Mouse (Mus musculus) lung, embryonic 15.5 days (tissue): ENCODE results near the gene Ankle1. TPM values are rescaled to one million over a fixed set of nuclear protein-coding genes. Genes with fewer than 3 reads are reported as not detected.

Source experiments
- ATAC-seq: fragments of 200-750 bp; cut with Nextera tagmentation; 2 replicates; pipeline ENCODE4 v1.8.0; 2017; ENCODE audit warnings: moderate number of reproducible peaks, borderline replicate concordance; ENCODE audit not compliant: low FRiP score, low TSS enrichment; ENCODE audit errors: extremely low read depth
- H3K27ac ChIP-seq: fragments of 300-500 bp; sonication (generic); 2 replicates; pipeline ENCODE4 v1.5.1; 2015; ENCODE audit warnings: moderate library complexity, mild to moderate bottlenecking, inconsistent platforms
- H3K27me3 ChIP-seq: fragments of 300-500 bp; sonication (generic); 2 replicates; pipeline ENCODE4 v1.6.1; 2015; ENCODE audit warnings: inconsistent platforms
- H3K36me3 ChIP-seq: fragments of 300-500 bp; sonication (generic); 2 replicates; pipeline ENCODE4 v1.6.1; 2015; ENCODE audit warnings: inconsistent platforms
- H3K4me1 ChIP-seq: fragments of 300-500 bp; sonication (generic); 2 replicates; pipeline ENCODE4 v1.6.1; 2015; ENCODE audit warnings: inconsistent platforms
- H3K4me2 ChIP-seq: fragments of 300-500 bp; sonication (generic); 2 replicates; pipeline ENCODE4 v1.6.1; 2015; ENCODE audit warnings: inconsistent platforms, mild to moderate bottlenecking, moderate library complexity
- H3K4me3 ChIP-seq: fragments of 300-500 bp; sonication (generic); 2 replicates; pipeline ENCODE4 v1.5.1; 2015; ENCODE audit warnings: mild to moderate bottlenecking, inconsistent platforms
- H3K9ac ChIP-seq: fragments of 300-500 bp; sonication (generic); 2 replicates; pipeline ENCODE4 v1.6.1; 2015; ENCODE audit warnings: inconsistent platforms
- H3K9me3 ChIP-seq: fragments of 300-500 bp; sonication (generic); 2 replicates; pipeline ENCODE4 v1.6.1; 2016; ENCODE audit warnings: inconsistent platforms
- WGBS: fragments of 180-500 bp; shearing (Covaris S2); methylation state at CpG from one replicate; pipeline ENCODE4 v1.1.7; 2015; 5-methylcytosine and 5-hydroxymethylcytosine counted together
- polyA plus RNA-seq: library from polyadenylated mRNA; unstranded; fragments of >200 nt; fragmentation: Nextera tagmentation; extraction: Ambion mirVana; gene quantifications from 2 replicates; pipeline ENCODE4 v1.2.1, GENCODE M21; 2015

The Ankle1 gene
- polyA plus RNA-seq, 1 experiment from 2014 or later, result 46.7 TPM

DNA sequence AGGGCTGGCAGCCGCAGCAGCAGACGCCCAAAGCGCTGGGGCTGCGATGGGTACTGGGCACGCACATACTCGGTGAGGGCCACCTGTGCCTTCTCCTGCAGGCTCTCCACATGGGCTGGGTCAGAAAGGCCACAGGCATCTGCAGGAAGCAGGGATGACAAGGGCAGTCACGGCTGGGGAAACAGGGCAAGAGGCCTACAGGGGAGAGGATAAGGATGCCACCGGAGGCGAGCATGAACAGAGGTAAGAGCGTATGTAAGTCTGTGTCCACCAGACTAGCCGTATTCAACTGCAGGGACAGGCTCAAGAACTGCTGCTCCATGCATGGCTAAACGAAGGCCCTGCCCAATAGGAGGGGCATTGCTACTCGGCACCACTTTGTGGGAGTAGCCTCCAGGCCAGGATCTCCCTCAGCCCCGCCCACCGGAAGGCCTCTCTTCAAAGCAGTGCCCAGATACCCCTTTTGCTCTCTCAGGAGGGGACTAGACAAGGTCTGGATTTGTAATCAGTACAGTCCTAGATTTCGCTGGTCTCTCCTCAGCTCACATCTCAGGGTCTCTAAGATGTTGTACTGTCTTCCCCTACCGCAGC lies 31.1 kb upstream of the Ankle1 start:
- Histone ChIP-seq H3K4me3 (no peak overlapping the region), H3K36me3 (peaks cover 43% of the 10 kb centered on the region), H3K9me3 (no peaks in the 10 kb centered on the region), H3K4me1 (peaks cover 48% of the 10 kb centered on the region), H3K9ac (no peak overlapping the region), H3K4me2 (no peak overlapping the region), H3K27me3 (no peaks in the 10 kb centered on the region), H3K27ac (no peak overlapping the region)
- ATAC-seq, result no peak
- 81% methylated on average over 17 of the region's 17 CpGs for WGBS

DNA sequence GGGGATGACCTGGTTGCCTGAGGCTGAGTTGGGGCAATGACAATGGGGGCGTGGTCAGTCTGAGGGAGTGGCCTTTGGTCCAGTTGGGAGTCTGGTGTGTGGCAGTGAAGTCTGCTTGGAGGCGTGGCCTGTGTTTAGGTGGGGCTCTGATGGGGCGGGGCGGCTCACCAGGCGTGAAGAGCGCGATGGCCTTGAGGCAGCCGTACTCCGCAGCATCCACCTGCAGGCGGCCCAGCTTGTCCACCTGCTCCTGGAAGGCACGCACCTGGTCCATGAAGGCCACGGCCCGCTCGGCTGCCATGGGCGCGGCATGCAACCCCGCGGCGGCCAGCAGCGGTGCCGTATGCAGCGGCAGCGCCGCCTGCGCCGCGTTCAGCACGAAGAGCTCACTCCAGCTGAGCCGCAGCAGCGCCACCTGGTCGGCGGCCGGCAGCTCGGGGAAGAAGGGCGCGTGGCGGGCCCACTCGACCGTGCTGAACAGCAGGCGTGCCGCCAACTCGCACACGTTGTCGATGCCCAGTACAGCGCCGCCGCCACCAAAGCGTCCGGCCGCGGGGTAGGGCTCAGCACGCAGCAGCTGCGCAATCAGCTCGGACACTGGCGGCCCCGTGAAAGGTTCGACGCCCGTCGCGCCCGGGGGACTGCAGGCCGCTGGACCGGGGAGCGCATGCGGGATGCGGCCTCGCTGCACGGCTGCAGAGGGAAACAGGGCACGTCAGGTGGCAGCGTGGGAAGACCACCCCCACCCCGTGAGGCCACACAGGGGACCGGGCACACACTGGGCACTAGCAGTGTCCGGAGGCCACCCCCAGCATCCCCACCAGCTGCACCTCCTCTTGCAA lies 30.0 kb upstream of the Ankle1 start:
- H3K27me3 ChIP-seq, result no peaks in the 10 kb centered on the region
- H3K9ac ChIP-seq, result 0 out of 2 replicates have a peak overlapping the region, but pooled peaks have one; percentile 24
- H3K4me3 ChIP-seq, result peak overlapping the region; percentile 14
- peaks cover 51% of the 10 kb centered on the region for H3K4me1 ChIP-seq
- H3K27ac ChIP-seq, result peak overlapping the region; percentile 73
- H3K9me3 ChIP-seq, result no peaks in the 10 kb centered on the region
- WGBS, result 12% methylated on average over 74 of the region's 74 CpGs
- peaks cover 40% of the 10 kb centered on the region for H3K36me3 ChIP-seq
- H3K4me2 ChIP-seq, result peak overlapping the region; percentile 47
- 0 out of 2 replicates have a peak, but pooled peaks have one; percentile 9 for ATAC-seq

DNA sequence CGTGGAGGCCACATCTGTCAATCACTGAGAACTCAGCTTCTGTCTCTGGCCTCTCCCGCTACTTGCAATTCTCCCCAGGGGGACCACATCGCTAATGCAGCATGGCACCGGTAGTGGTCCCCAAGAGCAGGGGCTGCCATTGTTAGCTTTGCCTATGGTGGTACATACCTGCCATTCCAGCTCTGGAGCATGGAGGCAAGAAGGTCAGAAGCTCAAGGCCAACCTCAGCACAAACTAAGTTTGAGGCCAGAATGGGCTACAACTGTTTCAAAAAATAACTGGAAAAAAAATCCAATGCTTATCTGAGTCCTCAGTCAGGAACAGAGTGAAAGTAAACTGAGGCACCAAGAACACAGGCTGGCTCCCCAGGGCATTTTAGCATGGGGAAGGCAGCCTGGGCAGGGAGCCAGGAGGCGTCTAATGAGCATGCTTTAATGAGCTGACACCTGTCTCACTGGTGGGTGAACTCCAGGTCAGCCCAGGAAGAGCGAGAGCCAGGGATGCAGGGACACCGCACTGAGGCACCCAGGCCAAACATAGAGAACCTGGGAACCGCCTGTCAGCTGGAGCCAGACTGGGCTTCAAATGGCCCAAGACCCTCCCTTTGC lies 29.3 kb upstream of the Ankle1 start:
- H3K9ac ChIP-seq, result 0 out of 2 replicates have a peak overlapping the region, but pooled peaks have one; percentile 24
- no peak overlapping the region for H3K4me3 ChIP-seq
- peak overlapping the region; percentile 47 for H3K4me2 ChIP-seq
- H3K27me3 ChIP-seq, result no peaks in the 10 kb centered on the region
- no peak overlapping the region for H3K27ac ChIP-seq
- H3K9me3 ChIP-seq, result no peaks in the 10 kb centered on the region
- H3K4me1 ChIP-seq, result peaks cover 50% of the 10 kb centered on the region
- no peak for ATAC-seq
- WGBS, result 48% methylated on average over 8 of the region's 8 CpGs
- H3K36me3 ChIP-seq, result peaks cover 40% of the 10 kb centered on the region

DNA sequence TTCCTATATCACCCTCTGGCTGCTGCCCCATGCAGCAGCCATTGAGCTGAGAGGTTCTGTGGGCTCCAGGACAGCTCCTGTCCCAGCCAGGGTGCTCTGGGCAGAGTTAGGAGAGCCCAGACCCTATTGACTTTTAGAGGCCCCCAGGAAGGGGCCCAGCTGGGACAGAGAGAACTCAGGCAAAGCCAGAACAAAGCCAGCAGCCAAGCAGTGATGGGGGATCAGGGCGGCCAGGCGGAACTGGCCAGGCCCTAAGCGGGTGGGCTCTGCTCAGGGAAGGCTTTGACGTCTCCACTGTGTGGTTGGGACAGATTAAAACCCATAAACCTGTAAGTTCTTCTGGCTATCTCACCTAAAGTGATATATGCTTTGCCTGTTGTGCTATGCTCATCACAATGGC lies 26.8 kb upstream of the Ankle1 start:
- no peak overlapping the region for H3K27ac ChIP-seq
- H3K4me2 ChIP-seq, result peak overlapping the region; percentile 95
- H3K9me3 ChIP-seq, result no peaks in the 10 kb centered on the region
- H3K4me3 ChIP-seq, result peak overlapping the region; percentile 75
- peaks cover 66% of the 10 kb centered on the region for H3K4me1 ChIP-seq
- 71% methylated on average over 4 of the region's 4 CpGs for WGBS
- peaks cover 35% of the 10 kb centered on the region for H3K36me3 ChIP-seq
- H3K9ac ChIP-seq, result peak overlapping the region; percentile 83
- no peak for ATAC-seq
- H3K27me3 ChIP-seq, result no peaks in the 10 kb centered on the region

DNA sequence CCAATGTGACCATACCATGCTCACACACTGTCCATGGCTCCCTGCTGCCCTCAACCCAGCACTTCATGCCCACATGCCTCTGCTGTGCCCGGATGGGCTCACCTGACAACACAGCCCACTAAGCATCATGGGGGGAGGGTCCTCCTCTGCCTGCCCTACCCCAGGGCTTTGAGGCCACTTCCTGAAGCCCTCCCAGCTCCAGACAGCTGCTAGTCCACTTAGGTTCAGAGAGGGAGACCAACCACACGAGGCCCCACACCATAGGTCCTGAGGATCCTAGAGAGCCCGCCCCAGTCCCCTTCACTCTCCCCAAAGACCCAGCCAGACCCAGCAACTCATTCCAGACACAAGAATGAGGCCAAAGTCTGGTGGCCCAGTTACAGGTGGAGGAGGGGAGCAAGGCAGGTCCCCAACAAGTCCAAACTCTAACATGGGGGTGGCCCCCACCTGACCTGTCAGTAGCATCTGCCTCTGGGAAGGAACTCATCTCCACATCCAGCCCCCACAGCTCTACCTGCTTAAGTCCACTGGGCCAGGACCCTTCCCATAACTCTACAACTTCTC lies 26.2 kb upstream of the Ankle1 start:
- Histone ChIP-seq H3K36me3 (peaks cover 29% of the 10 kb centered on the region), H3K27me3 (no peaks in the 10 kb centered on the region), H3K4me2 (peak overlapping the region; percentile 95), H3K4me1 (peaks cover 66% of the 10 kb centered on the region), H3K27ac (0 out of 2 replicates have a peak overlapping the region, but pooled peaks have one; percentile 96), H3K4me3 (peak overlapping the region; percentile 75), H3K9ac (peak overlapping the region; percentile 83), H3K9me3 (no peaks in the 10 kb centered on the region)
- no peak for ATAC-seq
- 38% methylated on average over 3 of the region's 3 CpGs for WGBS

DNA sequence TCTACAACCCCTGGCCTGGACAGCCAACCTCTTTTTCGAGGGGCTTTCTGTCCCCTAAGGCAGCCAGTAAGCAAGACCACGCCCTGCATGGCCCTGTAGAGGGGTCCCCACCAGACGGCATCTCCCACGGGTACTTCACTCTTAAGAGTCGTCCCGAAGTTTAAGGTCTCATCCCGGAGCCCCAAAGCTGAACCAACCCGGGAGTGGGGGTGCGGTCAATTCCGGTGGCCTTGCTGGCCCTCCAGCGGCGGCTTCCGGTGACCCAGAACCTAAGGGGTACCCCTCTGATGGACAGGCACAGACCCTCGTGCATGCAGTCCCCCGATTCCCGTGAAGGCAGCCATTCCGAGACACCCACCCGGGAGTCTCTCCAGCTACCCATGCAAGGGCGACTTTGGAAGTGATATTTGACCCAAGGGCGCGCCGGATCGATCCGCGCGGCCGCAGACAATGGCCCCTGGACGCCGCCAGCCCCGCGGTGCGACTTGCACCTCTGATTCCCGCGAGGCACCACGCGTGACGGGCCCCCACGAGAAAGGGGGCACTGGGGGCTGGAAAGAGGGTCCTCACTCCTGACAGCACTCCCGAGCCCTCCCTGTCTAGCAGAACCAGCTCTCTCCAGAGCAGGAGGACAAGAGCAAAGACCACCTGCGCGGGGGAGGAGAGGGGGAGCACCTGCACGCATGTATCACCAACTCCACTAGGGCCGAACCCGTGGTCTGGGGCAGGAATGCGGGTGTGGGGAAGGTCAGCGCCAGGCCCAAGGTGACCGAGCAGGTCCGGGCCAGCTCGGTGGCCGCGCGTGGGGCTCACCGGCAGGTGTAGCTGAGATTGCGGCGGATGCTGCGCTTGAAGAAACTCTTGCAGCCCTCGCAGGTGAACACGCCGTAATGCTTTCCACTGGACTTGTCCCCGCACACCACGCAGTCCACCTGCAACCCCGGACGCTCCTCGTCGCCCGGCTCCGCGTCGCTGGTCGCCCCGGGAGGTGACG lies 25.3 kb upstream of the Ankle1 start:
- under 1% methylated on average over 72 of the region's 72 CpGs for WGBS
- Histone ChIP-seq H3K27me3 (no peaks in the 10 kb centered on the region), H3K27ac (peak overlapping the region; percentile 96), H3K4me3 (peak overlapping the region; percentile 75), H3K9me3 (no peaks in the 10 kb centered on the region), H3K4me2 (peak overlapping the region; percentile 95), H3K36me3 (peaks cover 20% of the 10 kb centered on the region), H3K9ac (peak overlapping the region; percentile 83), H3K4me1 (peaks cover 58% of the 10 kb centered on the region)
- ATAC-seq, result no peak

DNA sequence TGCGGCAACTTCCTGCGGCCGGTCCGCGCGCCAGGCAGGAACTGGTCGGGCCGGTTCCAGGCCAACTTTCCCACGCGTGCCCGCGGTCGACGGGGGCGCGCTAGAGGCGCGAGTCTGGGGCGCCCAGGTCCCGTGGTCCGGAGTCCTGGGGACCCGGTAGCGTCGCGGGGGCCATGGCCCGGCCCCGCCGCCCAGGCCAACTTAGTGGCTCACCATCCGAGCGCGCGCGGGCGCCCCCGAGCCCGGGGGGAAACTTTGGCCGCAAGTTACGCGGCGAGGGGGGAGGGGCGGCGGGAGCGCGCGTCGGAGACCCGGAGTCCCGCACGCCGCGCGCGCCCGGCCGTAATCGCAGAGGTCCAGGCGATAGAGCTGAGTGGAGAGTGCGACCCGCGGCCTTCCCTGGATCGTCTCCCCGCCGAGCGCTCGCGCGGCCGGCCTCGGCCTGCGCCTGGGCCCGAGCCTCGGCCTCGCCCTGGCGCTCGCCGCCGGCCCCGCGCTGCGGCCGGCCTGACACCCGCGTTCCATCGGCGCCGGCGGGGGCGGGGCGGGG lies 24.3 kb upstream of the Ankle1 start, which contains the start of gene Nr2f6:
TSS of gene Nr2f6 (minus strand) at position 540 of the 550 bp plus-strand sequence.
- peak within 1 kb of the TSS; percentile 95 for H3K4me2 ChIP-seq
- peaks cover 18% of the 10 kb centered on the region; the same call in 1 of the 2 replicates for H3K36me3 ChIP-seq
- H3K9ac ChIP-seq, result peak within 1 kb of the TSS; percentile 83
- no peaks in the 10 kb centered on the region for H3K9me3 ChIP-seq
- peak; percentile 15 for ATAC-seq
- no peaks in the 10 kb centered on the region for H3K27me3 ChIP-seq
- WGBS, result under 1% methylated on average over 40 of the region's 89 CpGs
- H3K4me3 ChIP-seq, result peak within 1 kb of the TSS; percentile 75
- H3K4me1 ChIP-seq, result peaks cover 47% of the 10 kb centered on the region
- peak within 1 kb of the TSS; percentile 96 for H3K27ac ChIP-seq

DNA sequence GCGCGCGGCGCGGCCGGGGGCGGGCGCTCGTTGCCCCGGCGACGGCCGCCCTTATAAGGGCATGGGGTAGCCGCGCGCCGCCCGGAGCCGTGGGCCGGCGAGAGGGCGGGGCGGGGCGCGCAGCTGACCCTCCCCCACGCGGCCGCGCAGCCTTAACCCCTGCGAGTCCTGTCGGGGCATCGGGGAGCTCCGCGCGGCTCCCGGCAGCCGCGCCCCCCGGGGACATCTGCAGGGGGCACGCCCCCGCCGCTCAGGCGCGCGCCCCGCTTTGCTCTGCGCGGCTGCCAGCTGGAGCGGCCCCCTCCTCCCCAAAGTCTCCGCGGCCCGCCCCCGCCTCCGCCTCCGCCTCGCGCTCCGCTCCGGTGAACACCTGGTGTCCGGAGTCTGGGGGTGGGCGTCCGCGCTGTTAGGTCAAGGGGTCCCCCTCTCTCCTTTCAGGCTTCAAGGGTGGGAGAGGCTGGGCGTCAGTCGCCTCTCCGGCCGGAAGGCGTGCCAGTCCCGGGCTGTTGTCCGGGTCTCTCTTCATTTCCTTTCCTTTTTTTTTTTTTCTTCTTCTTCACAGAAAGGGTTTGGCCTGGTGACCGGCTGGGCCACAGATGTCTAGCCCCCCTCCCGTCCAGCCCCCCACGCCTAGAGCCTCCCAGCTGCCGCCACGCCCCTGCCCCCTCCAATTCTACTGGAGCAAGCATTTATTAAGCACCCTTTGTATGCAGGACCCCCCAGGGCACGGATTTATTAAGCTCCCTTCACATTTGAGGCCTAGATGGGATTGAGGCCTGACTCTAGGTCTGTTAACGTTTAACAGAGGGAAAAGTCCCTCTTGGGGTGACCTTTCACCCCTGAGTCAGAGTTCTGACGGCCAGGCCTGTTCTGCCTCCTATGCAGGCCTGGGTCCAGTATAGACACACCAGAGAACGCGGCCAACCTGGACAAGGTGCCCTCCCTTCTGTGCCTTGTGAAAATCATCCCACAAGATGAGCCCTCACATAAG lies 23.5 kb upstream of the Ankle1 start:
- 3% methylated on average over 49 of the region's 80 CpGs for WGBS
- H3K27me3 ChIP-seq, result no peaks in the 10 kb centered on the region
- peaks cover 42% of the 10 kb centered on the region for H3K4me1 ChIP-seq
- peak overlapping the region; percentile 95 for H3K4me2 ChIP-seq
- H3K9ac ChIP-seq, result peak overlapping the region; percentile 67
- peak; percentile 94 for ATAC-seq
- H3K4me3 ChIP-seq, result peak overlapping the region; percentile 75
- peak overlapping the region; percentile 96 for H3K27ac ChIP-seq
- H3K36me3 ChIP-seq, result peaks cover 14% of the 10 kb centered on the region; the same call in 1 of the 2 replicates
- H3K9me3 ChIP-seq, result no peaks in the 10 kb centered on the region

DNA sequence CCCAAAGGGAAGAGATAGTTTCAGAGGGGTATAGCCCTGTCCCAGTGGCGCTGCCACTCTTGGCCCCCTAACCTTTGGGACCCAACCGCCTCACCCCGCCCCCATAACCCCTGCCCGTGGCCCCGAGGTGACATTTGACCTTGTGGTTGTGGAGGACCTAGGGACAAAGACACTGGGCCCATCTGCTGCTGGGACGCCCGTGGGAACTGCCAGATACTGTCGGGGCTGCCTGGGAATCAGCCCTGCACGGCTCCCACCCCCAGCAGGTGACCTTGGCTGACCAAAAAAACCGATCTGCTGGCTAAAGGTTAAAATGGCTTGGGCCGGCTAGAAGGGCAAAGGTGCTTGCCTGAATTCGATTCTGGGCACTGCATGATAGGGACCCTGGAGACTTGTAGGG lies 22.4 kb upstream of the Ankle1 start:
- H3K4me2 ChIP-seq, result peak overlapping the region; percentile 95; the same call in 1 of the 2 replicates

More for the DNA sequence above, 22.4 kb upstream of the Ankle1 start:
- no peak overlapping the region for H3K4me3 ChIP-seq
- peaks cover 3% of the 10 kb centered on the region; the same call in 1 of the 2 replicates for H3K36me3 ChIP-seq
- H3K27ac ChIP-seq, result peak overlapping the region; percentile 96; the same call in 1 of the 2 replicates
- ATAC-seq, result no peak
- H3K9me3 ChIP-seq, result no peaks in the 10 kb centered on the region
- H3K27me3 ChIP-seq, result no peaks in the 10 kb centered on the region
- 0 out of 2 replicates have a peak overlapping the region, but pooled peaks have one; percentile 67 for H3K9ac ChIP-seq
- peaks cover 38% of the 10 kb centered on the region for H3K4me1 ChIP-seq
- WGBS, result 24% methylated on average over 12 of the region's 12 CpGs
